Mouse (Mus musculus): Measurements from ENCODE around the gene Pnpla1.
A peak's percentile ranks its signal among the peaks of the same experiment; 100 is the strongest.

Gene Pnpla1

DNA sequence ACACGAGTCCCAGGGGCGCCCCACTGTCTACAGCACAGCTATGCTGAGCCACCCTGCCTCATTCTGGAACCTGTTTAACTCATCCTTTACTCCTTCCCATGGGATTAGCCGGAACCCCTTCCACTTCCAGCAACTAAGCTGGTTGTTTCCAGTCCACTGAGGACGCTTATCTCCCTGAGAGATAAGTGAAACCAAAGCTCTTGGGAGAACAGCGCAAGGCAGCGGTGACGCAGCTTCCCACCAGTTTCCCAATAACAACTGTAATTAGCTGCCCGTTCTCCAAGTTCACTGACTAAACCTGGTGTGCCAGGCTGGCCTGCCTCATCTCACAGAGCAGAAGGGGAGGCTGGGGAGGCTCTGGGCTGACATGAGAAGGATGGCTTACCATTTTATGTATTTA lies 62.9 kb downstream of the Pnpla1 start:
- DNase-seq (ENCODE audit: low read depth, low spot score), result no peak

DNA sequence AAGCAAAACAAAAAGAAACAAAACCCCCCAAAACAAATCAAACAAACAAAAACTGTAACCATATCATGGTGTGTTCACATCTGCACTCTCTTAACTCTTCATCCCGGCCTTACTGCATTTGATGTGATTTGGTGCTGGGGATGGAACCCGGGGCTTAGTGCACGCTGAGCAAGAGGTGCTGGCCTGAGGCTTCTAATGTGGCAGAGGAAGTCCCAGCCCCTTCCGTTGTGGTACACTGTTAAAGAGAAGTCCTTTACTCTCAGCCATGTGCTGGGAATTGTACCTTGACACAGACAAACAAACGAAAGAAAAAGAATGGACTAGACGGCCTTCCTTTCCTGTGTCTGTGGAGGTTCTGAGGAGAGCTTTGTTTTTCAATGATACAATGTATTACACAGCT lies 63.9 kb downstream of the Pnpla1 start:
- no peak for DNase-seq (ENCODE audit: low read depth, low spot score)

DNA sequence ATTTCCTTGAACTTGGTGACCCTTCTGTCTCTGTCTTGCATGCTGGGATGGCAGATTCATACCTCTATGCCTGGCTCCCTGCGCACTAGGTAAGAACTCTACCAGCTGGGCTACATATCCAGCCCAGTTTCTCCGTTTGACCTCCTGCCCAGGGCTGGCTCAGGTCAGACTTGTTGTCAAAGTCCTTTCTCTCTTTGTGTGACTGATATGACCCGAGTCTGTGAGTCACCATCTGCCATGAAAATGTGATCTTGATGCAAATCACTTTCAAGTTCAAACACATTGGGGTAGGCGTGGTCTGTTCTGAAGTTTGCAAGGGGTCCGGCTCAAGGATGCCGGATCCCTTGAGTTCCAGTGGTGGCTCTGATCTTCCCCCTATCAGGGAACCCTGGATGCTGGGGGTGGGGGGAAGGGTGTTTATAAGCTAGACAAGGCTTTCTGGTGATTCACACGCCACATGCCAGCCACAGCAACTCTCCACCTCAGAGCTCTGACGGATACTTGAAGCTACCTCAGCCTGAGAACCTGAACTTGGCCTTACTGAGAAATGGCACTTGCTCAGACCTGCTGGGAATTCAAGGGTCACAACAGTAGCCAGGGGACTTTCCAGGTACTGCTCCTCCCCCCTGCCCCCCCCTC lies 66.9 kb downstream of the Pnpla1 start:
- DNase-seq (ENCODE audit: low read depth, low spot score), result no peak

DNA sequence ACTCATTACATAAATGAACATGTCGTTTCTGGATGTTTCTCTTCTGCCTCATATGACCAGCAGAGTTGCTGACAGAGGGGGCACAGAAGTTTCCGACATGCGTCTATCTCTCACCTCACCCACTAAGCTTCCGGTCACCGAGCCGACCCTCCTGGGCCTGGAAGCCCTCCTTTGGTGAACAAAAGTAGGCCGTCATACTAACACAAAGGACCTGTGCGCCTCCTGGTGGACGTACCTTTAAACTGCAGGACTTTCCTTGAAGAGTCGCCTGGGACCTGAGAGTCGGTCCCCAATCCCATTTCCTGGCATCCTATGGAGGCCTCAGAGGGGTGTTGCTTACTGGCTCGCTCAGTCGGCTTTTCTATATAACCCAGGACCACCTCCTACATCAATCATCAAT lies 68.2 kb downstream of the Pnpla1 start:
- peak; percentile 90 for DNase-seq (ENCODE audit: low read depth, low spot score)

DNA sequence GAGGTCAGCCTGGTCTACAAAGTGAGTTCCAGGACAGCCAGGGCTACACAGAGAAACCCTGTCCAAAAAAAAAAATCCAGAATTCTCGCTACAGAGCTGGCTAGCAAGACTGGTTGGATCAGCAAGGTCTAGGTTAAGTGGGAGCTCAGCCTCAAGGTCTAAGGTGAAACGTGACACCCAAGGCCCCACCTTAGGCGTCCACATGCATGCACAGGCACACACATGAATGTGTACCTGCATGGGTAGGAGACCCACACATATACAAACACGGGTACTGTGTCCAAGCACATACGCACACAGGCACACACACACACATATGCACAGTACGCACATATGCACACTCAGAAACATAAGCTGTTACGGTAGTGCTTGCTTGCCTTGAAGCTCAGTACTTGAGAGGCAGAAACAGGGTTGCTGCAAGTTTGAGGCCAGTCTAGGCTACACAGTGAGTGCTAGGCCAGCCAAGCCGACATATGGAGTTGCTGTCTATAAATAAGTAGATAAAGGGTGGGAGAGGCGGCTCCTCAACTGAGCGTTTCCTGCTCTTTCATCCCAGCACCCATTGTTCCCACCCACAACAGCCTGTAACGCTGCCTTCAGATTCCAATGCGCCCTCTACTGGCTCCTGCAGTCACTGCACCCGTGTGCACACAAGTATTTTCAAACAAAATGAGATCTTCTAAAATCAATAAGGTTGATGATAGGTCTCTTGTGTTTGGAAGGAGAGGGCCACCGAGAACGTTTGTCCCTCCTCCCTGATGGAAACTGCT lies 68.8 kb downstream of the Pnpla1 start:
- DNase-seq (ENCODE audit: low read depth, low spot score), result peak; percentile 91

DNA sequence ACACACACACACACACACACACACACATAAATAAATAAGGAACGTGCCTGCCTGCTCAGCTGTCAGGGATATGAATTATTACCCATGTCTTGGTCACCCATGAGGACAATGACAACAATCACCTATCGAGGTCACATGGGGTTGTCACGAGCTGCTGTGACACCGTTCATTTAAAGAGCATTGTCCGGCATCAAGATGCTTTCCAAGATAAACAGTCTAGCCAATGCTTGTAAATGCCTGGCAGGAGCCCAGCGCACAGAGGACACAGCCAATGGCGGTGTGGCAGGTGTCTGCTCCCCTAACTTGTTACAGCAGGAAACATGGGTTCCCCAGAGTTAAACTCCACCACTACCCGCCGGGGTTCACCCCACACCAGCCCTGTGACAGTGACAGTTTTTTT lies 69.8 kb downstream of the Pnpla1 start:
- no peak for DNase-seq (ENCODE audit: low read depth, low spot score)

DNA sequence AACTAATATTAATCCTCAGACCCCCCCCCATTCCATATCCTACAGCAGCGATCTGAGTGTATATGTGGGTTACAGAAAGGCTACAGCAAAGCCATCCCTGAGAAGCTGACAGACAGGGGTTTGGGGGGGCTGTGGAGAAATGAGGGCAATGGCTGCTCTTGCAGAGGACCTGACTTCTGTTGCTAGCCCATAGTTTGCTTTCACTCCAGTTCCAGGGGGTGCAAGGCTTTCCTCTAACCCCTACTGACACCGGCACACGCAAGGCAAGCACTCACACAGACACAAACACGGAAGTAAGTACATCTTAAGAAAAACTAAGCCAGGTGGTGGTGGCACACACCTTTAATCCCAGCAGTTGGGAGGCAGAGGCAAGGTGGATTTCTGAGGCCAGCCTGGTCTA lies 71.2 kb downstream of the Pnpla1 start:
- no peak for DNase-seq (ENCODE audit: low read depth, low spot score)

DNA sequence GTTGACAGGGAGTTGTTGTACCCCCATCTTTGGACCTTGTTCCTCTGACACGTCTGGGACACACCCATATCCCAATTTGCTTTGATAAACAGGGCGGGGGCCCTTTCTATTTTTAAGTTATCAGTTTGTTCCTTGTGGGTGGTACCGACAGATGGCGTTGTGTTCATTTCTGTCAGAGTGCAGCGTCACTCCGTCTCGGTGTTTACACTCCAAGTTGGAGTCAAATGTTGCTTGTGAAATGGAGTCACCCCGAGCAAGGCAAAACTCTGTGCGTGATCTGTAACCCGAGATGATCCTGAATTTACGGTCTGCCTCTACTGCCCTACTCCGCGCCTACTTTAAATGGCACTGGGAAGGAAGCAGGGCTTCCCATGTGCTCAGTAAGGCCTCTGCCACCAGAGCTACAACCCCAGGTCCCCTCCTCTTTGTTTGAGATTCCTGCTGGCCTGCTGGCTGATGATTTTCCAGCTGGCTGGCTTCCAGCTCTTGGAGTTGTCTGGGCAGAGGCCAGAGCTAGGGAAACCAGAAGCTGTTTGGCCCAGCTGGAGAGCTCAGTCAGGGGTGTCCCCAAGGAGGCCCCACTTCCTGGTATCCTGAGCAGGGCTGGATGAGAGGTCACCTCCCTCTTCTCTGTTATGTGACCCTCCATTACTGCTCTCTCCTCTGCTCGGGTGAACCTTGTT lies 72.3 kb downstream of the Pnpla1 start:
- peak; percentile 79 for DNase-seq (ENCODE audit: low read depth, low spot score)

DNA sequence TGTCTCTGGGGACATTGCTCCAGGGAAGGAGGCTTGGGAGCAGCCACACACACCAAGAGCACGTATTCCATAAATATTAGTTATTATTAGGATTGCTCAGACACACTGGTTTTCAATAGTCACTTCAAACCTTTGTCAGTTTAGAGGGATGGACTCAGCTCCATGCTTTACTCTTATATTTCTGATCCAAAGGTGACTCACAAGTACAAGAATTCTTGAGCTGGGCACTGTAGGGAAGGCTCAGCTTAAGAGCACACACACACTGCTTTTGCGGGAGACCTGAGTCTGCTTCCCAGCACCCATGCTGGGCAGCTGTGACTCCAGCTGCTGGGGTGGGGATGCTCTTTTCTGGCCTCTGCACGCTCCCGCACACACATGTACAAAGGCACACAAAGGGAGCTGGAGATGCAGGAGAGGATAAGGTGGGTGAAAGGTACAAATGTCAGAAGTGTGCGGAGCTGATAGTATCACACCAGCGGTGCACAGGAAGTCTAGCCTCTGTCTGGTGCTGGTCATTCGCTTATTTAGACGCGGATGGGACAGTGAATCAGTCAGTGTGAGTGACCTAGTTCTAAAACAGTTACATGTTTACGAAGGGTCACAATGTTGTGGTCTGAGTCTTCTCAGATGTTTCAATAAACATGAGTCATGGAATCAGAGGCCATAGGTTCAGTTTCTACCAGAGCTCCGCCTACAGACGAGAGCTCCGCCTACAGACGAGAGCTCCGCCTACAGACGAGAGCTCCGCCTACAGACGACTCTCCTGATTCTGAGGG lies 73.4 kb downstream of the Pnpla1 start:
- DNase-seq (ENCODE audit: low read depth, low spot score), result no peak

DNA sequence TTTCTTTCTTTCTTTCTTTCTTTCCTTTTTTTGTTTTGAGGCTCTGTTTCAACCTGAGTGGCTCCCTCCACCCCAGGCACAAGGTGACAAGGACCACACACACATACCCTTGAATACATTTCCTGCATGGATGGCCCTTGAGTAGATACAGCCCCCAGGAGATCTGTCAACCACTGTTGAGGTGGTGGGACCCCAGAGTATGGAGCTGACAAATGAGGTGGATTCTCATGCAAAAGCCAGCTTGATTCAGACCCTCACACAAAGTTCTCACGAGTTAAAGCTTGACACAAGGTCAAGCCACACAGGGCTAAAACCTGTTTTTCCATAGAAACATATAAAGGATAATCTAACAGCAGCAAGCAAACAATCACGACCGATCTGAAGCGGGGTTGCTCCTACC lies 74.1 kb downstream of the Pnpla1 start:
- no peak for DNase-seq (ENCODE audit: low read depth, low spot score)

DNA sequence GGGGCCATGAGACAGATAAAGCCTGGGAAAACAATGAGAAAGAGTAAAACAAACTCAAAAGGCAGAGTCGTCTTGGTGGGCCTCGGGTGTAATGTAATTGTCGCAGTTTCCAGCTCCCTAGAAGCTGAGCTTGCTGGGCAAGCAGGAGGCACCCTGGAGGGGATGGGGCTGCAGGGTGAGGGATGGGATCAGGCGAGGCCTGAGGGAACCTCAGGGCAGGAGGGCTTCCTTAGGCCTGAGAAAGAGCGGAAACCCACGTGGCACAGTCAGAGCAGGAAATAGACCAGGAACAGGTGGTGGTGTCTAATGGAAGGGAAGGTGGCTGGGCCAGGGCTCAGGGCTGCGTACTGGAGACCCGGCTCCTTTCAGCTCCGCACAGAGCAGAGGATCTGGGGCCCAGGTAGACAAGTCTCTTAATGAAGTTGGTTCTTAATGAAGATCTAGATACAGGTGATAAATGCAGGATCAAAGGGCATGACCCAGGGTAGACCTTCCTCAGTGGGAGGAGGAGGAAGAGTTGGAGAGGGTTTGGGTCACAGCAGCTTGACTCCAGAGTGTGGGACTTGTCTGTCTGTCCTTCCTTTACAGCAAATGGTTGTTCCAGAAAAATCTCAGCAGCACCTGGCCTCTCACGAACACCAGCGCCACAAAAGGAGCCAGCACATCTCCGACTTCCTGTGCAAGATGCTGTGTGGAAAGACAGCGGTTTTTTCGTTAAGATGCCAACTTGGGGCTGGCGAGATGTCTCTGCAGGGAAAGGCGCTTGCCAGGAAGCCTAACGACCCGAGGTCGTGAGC lies 76.1 kb downstream of the Pnpla1 start:
- no peak for DNase-seq (ENCODE audit: low read depth, low spot score)

DNA sequence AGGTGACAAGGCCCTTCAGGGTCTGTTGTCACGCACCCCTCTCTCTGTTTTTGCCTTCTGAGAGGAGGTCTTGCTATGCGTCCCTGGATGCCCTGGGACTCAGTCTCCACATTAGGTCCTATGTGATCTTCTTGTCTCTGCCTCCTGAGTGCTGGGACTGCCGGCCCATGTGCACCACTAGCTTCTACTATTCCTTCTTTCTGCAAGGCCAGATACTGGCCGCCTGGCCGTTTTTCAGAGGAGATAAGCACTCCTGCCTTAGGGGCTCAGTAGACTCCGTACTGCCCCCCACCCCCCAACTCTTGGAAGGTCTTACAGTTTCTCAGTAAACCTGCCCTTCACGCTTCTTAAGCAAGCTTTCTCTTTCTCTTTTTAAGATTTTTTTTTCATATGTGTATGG lies 77.9 kb downstream of the Pnpla1 start:
- DNase-seq (ENCODE audit: low read depth, low spot score), result no peak

DNA sequence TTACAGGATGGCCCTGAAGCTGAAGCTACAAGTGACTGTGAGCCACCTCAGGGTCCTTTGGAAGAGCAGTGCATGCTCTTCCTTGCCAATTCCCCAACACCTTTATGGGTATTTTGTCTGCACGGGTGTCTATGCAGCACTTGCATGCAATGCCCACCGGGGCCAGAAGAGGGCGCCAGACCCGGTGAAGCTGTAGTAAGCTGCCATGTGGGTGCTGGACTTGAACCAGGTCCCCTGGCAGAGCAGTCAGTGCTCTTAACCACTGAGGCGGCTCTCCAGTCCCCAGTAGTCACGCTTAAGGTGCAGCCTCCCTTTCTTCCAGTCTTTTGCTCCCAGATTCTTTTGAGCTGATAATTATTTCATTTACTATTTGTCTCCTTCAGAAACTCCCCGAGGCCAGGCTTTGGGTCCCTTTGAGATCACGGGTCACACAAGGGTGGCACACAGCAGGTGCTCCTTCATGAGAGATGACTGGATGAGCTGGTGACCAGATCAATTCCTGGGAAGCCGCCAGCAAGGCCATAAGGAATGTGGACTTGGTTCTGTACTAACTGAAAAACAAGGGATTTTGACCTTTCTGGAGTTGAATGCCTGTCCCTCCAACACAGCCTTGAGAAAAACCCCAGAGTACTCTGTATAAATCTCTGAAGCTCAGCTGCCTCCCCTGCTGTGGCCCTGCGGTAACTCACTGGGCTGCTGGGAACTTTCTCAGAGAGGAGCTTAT lies 78.6 kb downstream of the Pnpla1 start:
- DNase-seq (ENCODE audit: low read depth, low spot score), result no peak
